Mouse (Mus musculus) adrenal gland, adult (tissue): ENCODE results near the gene Setd5.

Experiments used
- DNase-seq, 2 experiments: peaks; one replicate each; pipeline ENCODE4 v3.0.0; 2022 to 2023; ENCODE audit warnings: low spot score in 1 of 2; ENCODE audit not compliant: inconsistent age in 2 of 2

The Setd5 gene

DNA sequence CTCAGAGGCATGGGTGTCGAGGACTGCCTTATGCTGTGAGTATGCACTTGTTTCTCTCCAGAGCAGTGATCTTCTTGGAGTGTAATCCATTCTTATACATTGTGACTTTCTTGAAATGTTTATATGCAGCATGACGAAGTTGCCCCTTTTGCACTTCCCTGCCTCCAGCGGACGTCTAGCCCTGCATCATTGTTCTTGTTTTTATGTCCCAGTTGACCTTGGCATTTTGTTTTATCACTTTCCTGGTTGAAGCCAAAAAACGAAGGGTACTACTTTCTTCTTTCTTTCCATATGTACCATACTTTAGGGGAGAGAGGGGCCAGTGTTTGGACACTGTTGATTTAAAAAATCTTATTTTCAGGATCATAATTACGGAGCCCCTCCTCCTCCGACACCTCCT lies 32.8 kb downstream of the Setd5 start:
- peak; percentile 62 to 87 for DNase-seq

GRCm38 (mm10) chr6:113120806-113121205 lies 43.6 kb downstream of the Setd5 start:
- no peak for DNase-seq

DNA sequence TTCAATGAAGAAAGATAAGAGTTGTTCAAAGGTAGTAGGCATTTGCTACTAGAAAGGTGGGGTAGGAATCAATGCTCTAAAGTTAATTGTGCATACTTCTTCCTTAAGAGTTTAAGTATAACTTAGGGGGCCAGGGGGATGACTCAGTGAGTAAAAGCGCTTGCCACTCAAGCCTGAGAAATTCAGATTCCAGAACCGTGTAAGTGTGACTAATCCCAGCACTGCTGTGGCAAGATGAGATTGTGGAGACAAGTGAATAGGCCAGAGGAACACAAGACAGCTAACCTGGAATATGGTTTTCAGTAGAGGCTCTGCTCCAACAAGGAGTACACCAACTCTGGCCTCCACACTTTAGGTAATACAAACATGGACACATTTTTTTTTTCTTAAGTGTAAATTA lies 56.2 kb downstream of the Setd5 start:
- no peak for DNase-seq

DNA sequence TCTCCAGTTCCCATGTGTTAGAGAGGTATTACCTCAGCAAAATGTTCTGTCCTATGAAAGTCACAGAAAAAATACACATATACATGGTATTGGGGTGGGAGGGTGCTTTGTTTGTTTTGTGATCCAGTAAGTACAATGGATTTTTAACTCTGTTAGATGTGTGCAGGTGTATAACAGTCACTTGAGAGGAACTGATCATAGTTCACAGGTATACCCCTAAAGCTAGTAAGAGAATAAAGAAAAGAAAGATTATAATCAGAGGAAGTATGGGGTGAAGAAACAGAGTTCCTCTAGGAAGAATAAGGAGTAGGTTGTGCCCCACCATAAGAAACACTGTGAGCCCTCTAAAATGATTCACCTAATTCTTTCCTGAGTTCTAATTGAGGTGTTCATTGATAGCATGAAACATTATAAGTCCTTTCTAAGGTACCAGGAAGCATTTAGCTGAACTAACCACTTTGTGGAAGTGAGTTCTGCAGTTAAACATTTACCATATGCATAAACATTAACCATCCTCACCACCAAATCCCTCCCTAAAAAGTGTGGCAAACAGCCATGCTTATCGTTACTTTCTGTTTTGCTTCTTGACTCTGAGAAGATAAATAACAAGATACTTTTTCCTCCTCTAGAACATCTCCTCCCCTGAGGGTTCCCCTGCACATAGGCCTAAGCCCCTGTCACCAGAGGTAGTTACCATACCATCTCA lies 64.4 kb downstream of the Setd5 start:
- no peak for DNase-seq

- peak in 1 of 2 experiments; percentile 71 for DNase-seq
Measured at GRCm38 (mm10) chr6:113144764-113145163, 67.6 kb downstream of the Setd5 start.

- no peak for DNase-seq
Measured at GRCm38 (mm10) chr6:113145249-113145648, 68.1 kb downstream of the Setd5 start.

DNA sequence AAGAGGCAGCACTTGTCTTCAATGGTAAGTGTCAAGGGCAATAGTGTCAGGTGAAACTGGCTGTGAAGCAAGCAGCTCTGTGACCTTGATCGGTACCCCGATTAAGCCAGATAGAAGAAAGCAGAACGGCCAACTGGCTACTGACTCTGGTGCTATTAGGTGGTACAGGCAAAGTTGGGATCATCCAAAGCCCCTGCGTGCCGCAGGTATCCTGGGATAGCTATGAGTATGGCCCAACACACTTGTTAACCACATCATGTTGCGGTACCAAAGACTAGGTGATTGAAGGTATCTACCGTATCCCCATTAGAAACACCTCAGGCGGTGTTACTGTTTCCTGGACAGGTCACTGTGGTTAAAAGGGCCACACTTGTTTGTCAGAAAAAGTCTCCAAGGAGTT lies 76.9 kb downstream of the Setd5 start:
- no peak for DNase-seq

DNA sequence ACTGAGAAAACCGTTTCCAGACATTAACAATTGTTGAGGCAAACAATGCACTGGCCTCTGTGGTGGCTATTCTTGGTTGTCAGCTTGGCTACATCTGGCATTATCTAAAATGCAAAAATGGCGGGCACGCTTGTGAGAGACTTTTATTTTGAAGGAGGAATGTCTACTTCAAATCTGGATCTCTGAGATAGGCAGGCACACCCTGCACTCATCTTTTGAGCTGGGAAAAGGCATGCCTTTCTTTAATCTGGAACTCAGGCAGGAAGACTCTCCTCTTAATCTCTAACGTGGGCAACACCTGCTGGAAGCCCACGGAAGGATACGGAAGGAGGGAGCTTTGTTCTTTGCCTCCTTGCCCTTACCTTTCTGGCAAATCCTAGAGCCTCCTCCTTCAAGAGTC lies 77.7 kb downstream of the Setd5 start:
- DNase-seq, result no peak

- no peak for DNase-seq
Measured at GRCm38 (mm10) chr6:113156064-113156463, 78.9 kb downstream of the Setd5 start.

DNA sequence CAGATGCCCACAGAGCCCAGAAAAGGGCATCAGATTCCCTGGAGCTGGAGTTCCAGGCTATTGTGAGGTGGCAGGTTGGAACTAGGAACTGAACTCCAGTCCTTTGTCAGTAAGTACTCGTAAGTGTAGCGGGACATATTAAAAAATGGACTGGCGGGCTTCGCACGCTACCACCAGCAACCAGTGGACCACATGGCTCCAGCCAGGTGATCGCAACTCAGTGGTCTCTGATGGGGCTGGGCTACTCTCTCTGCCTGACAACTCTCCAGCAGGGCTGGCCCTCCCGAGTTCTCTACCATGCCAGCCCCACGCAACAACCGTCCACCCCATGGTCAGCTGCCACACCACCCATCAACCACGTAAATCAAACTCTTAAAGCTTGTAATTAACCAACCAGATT lies 82.9 kb downstream of the Setd5 start:
- no peak for DNase-seq

DNA sequence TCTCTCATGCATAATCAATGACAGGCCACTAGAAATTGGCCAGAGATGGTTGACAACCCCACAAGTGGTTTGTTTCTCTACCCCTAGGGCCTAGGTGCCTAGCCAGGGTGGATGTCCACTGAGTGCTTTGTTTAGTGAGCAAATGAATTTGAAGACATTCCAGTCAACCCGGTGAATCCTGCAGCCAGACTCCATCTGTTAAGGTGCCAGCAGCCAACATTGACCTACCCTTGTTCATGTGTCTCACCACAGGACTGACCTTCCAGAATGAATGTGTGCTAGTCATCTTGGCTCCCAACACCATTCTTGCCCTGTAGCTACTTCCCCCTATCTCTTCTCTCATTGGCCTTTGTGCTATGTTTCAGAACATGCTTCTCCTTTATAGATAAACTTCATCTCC lies 84.8 kb downstream of the Setd5 start:
- peak in 1 of 2 experiments; percentile 31 for DNase-seq

GRCm38 (mm10) chr6:113163513-113163912 lies 86.3 kb downstream of the Setd5 start:
- DNase-seq, result no peak

DNA sequence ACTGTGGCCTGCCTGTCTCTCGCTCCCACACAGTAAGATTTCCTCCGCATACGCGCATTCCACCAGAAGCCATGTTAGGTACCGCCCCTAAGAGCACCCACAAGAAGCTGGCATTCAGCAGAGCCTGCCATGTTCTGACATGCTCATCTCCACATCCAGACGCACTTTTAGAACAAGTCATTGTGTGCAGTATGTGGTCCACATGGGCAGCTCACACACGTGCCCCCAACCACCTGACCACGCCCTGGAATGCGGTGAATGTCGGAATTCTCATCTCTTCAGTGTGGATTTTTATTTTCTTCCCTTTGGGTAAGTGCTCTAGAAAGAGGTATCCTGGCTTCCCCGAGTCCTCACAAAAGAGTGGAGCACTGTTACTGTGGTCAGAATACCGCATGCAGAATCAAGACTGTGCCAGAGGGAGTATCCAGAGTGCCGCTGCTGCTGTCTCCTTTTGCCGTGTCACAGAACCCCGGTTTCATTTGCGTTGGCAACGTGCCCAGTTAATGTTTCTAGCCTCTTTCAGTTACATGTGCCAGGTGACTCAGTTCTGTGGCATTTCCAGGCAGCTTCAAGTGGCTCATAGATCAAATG lies 89.6 kb downstream of the Setd5 start:
- peak; percentile 92 to 96 for DNase-seq

GRCm38 (mm10) chr6:113168316-113168975 lies 91.3 kb downstream of the Setd5 start:
- no peak for DNase-seq

- no peak for DNase-seq
Measured at GRCm38 (mm10) chr6:113169852-113170251, 92.7 kb downstream of the Setd5 start.

GRCm38 (mm10) chr6:113170651-113171050 lies 93.5 kb downstream of the Setd5 start:
- DNase-seq, result no peak

GRCm38 (mm10) chr6:113172011-113172410 lies 94.8 kb downstream of the Setd5 start:
- DNase-seq, result no peak

- peak; percentile 63 to 87 for DNase-seq
Measured at GRCm38 (mm10) chr6:113172568-113172967, 95.4 kb downstream of the Setd5 start.

- DNase-seq, result no peak
Measured at GRCm38 (mm10) chr6:113175469-113175868, 98.3 kb downstream of the Setd5 start.

DNA sequence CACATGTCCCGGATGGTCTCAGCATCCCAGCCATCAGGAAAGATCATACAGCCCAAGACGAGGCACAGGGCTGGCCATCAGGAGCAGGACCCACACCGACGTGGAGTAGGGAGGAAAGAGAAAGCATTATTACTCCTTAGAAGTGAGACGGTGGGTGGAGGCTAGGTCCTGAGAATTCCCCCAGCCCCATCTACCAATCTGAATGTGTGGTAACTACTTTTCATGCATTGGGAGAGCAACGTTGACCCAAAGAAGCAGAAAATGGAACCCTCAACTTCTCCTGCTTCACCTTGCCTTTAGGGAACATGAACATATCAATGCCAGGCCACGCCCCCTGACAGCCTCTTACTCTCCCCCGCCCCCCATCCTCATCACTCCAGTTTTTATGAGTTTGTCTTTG lies 99.4 kb downstream of the Setd5 start:
- no peak for DNase-seq

GRCm38 (mm10) chr6:113178286-113179194 lies 101.4 kb downstream of the Setd5 start:
- no peak for DNase-seq
